Mouse (Mus musculus): ENCODE measurements around the gene Ephb6.
"Not testable (repeated sequence)": the region's sequence is repeated elsewhere in the genome, so short reads cannot be mapped to it uniquely, and the experiment has no call there.

Ephb6 gene

DNA sequence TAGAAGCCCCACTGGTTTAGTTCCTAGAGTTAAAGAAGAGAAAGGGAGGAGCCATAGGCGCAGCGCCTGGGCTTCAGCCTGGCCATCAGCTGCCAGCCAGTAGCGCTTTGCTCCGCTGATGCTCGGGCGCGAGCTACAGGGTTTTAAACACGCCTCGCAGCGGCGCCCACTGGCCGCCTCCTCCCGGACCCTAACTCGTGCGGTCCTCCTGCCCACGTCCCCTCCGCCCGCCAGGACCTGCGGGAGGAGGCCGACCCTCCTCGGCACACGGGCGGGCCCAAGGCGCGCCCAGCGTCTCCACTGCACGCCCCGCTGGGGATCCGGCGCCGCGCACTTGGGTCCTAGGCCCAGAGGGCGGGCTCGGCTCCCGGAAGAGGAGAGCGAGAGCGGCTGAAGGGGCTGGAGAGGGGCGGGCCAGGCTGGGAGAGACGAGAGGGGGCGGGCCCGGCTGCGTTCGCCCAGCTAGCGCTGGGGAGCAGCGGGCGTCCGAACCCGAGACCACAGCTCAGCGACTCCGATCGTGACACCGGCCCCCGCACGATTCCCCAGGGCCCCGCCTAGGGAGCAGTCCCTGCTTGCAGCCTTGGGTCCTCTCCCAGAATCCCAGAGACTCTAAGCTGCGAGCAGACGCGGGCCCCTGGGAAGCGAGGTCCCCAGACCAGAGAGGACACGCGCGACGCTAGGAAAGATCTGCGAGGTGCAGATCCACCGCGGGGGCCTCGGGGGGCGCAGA lies at the start of gene Ephb6:
Gene Ephb6, plus strand, starts transcription at position 422 of the 733 bp plus-strand sequence.
- DNase-seq = peak; percentile 57

DNA sequence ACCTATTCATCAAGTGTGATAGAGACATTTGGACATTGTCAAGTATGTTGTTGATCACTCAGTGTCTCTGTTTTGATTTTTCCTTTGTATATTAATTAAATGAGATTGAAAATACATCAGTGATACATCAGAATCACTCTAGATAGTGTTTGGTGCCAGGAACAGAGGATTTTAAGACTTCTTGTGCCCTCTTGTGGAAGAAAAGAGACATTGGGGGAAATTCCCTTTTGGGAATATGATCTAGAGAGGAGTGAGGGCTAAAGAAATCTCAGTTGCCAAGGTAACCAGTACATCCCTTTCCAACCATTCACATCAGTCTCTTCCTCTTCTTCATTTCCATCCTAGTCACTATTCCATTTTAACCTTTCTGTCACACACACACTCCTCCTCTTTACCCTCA lies 48.9 kb upstream of the Ephb6 start:
- DNase-seq = no peak

DNA sequence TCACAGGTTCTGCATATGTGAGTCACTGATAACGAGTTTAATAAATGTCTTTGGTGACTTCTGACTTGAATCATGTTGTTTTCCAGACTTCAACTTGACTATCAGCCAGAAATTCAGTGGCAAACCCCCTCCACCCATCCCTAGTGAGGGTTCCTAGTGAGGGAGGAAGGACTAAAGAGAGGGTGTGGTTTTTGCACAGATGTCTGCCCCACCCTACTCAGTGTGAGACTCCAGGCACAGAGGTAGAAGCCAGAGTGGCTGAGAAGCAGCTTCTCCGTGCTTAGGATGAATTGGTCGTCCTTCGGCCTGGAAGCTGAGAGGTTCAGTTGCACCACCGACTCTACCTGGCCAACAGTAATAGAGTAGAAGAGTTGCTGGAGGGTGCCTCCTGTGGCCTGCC lies 47.8 kb upstream of the Ephb6 start:
- DNase-seq = no peak

DNA sequence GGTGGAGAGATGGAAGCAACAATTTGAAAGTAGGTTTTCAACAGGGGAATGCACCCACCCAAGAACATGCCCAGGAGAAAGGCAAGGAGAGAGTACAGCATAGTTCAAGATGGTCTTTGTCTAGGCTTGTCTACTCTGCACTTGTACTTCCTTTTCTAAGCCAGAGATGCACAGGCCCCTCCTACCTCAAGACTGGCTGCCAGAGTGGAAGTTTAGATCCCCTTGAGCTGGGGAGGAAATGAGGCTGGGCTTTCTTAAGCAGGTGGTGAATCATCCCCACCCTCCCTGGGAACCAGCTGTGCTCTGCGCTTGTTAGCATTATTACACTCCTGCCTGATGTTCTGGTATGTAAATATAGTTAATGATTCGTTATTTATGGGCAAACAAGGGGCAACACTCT lies 47.0 kb upstream of the Ephb6 start:
- no peak for DNase-seq

DNA sequence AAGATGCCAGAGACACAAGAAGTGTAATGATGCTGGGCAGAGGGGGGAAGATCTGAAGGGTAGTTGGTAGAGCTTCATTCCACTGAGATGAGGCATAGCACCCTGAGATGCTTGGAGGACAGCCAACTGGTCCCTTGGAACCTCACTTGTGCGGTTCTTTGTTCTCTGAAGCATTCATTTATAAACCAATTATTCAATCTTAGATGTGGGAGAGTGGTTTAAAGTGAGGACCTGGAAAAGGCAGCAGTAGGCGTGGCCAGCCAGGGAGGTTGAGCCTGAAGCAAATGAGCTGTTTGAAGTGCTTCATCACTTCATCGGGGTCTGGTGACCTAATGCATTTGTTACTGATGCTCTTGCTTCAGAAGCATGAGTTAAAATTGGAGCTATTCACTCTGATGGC lies 46.0 kb upstream of the Ephb6 start:
- no peak for DNase-seq

DNA sequence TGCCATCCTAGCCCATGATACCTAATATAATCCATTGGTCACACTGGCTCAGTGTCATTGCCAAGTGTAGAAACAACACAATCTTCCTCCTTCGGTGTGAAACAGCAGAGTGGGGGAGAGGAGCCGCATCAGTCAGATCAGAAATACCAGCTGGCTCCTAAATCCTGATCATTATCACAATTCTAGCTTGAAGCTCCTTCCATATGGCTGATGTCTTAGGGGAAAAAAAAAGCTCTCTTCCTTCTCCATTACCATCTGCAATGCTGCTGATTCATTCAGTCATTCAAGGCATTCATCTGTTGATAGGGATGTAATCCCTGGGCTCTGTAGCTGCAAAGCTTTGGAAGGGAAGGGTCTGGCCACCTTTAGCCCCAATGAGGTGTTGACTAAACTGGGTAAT lies 45.0 kb upstream of the Ephb6 start:
- DNase-seq = no peak

DNA sequence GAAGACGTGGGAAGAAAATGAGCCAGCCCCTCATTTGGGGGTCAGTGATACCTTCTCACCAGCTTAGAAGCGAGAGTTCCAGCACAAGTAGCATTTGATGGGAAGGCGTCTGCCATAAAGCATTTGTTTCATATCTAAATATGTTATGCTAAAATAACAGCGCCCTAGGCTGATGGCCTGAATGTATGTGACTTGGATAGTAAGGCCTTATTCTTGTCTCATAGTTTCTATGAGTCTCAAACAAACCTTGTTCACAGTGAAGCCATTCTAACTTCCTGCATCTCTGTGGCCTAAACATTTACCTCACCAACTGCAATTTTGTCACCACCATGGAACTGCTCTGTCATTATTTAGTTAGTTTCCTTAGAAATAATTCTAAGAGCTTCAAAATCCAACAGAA lies 42.7 kb upstream of the Ephb6 start:
- no peak for DNase-seq

DNA sequence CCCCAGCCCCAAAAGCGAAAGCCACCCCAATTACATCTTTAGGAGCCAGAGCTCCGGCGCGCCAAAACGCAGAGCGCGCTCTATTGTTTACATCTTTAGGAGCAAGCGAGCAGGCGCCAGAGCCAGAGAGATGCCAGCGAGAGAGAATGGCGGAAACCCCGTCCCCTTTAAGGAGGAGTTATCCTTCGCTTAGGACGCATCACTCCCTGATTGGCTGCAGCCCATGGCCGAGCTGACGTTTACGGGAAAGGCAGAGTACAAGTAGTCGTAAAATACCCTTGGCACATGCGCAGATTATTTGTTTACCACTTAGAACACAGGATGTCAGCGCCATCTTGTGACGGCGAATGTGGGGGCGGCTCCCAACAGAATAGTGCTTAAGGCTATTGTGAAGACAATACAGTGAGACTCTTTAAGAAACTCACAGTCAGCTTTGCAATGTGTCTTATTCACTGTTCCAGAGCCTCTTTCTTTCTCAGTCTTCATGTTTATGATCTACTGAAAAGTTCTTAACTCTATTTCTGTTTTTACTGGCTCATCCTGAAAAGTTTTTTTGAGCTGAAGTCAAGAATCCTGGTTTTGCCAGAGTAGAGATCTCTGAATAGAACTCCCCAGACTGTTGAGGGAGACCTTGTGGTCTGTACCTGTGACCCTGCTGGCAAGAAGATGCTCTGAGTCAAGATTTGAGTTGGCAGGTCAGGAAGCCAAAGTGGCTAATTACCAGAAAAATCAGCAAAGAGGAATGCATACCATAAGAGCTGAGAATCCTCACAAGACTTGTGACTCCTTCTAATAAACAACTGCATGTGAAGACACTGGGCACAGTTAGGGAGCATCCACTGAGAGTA lies 42.0 kb upstream of the Ephb6 start:
- DNase-seq = not testable (repeated sequence)

DNA sequence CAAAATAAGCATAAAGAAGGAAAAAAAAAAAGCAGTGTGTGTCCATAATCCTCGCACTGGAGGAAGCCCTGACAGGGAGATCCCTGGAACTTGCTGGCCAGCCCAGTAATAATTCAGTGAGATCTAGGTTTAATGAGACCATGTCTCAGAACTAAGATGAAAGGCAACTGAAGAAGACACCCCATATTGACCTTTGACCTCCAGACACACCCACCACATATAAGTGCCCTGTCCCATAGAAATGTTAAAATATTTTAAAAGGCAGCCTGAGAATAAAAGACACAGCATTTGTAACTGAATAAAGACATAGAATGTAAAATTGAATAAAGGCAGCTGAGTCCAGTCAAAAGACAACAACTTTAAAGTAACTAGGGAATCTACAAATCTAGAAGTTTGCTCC lies 40.0 kb upstream of the Ephb6 start:
- DNase-seq = no peak

DNA sequence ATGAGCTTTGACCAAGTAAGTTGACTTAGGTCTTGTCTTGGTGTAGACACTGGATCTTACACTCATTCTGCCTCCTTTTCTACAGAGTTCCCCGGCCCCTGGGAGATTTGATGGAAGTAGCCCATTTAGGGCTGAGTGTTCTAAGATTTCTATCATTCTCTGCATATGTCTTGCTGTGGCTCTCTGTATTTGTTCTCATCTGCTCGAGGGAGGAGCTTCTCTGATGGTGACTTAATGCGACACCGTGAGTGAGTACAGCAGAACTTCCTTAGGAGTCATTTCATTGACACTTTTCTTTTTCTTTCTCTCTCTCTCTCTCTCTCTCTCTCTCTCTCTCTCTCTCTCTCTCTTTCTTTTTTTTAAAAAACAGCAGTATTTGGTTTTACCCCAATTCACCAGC lies 38.3 kb upstream of the Ephb6 start:
- no peak for DNase-seq

DNA sequence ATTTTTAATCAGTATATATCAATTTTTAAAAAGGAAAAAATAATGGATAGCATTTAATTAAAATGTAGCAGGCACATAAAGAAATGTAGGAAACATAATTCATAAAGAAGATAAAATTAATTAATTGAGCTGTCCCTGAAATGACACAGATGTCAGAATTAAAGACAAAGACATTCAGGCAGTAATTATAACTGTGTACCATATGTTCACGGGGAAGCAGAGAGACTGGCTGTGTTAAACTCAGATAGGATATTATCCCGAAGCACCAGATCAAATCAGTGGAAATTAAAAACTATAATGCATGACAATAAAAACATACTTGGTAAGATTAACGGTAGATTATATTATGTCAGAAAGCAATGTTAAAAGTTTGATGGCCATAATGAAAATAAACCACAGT lies 36.2 kb upstream of the Ephb6 start:
- DNase-seq = no peak

DNA sequence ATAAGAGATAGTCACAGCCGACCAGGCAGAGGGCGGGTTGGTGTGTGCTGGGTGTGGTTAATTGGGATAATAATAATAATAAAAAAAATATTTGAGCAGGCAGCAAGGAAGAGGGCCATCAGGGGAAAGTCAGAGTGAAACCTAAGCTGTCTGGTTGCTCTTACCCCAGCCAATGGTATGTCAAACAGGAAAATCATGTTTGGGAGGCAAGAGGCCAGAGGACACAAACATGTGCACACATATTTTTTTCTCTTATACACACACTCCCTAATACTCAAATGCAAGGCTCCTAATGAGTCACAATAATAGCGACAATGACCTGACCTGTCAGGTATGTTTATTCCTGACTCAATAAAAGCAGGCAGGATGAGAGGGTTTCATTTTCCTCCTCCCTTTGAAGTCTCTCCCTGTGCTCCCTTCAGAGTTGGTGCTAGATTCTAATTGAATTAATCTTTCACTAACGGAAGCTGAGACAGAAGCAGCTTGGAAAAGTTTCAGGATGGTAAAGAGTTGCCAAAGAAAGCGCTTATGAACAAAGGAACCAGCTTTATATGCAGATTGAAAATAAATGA lies 28.7 kb upstream of the Ephb6 start:
- no peak for DNase-seq

DNA sequence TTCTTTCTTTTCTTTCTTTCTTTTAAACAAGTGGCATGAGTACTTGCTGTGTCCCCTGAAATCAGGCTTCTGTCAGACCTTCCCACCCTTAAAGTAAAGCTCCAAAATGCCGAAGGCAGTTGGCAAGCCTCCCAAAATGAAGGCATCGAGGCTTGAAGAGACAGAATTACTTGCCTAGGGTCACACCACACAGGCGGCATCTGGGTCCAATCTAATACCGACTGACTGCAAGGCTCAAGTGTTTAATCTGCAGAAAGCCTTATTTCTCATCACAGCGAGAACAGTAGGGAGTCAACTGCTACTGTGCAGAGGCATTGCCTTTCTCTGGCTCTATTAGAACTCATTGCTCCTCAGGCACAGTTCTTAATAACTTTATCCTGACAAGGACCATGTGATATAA lies 28.0 kb upstream of the Ephb6 start:
- DNase-seq = no peak

DNA sequence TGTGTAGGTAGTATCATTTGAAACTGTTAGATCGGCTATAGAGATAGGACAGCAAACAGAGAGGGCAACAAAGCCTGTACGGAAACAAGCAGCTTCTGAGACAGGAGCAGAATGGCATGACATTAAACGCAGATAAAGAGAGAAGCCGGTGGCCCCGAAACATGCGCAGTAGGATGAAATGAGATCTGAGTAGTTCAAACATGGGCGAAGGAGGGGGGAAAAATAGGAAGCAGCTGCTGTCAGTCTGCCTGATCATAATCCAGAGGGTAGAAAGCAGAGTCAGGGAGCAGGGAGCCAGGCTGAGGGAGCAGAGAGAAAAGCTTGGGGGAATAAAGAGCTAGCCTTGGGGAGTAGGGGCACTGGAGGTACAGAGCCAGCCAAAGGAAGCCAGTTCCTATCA lies 24.0 kb upstream of the Ephb6 start:
- DNase-seq = no peak

DNA sequence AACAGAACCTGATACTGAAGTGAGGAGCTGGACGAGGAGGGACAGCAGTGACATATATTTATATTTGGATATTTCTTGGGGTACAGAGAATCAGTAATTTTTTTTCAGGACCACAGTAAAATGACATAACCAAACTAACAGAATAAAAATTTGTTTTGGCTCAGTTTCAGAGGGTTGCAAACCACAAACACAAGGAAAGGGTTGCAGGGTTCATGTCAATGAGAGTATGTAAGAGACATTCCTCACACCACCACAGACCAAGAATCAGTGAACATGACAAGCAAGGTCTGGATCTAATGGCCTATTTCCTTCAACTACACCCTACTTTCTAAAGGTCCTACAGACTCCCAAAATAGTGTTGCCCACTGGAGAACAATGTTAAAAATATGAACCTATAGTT lies 23.1 kb upstream of the Ephb6 start:
- no peak for DNase-seq

DNA sequence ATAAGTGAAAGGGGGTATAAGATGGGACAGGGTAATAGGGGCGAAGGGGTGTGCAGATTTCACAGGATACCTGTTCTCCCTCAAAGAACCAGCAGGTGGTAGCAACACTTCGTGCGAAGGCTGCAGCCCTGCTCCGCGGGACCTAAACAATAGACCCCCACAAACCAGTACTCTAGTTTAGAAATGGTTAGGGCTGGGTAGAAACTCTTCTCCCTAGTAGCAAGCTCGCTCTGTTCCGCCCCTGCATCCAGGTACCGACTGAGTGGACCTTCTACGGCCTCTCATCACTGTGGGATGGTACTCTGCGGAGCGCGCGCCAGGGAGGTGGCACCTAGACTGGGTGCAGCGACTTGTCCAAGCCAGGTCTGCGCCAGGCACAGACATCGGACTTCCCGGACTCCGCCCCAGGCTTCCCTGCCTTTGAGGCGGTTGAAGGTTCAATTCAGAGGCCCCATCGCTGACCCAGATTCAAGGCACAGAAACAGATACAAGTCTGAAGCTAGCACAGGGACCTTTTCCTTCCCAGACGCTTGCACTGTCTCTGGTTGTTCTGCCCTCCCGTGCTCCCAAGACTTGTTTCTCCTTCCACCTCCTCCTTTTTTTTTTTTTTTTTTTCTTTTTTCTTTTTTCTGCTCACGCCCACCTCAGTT lies 756 bp upstream of the Ephb6 start:
- DNase-seq = peak; percentile 38

DNA sequence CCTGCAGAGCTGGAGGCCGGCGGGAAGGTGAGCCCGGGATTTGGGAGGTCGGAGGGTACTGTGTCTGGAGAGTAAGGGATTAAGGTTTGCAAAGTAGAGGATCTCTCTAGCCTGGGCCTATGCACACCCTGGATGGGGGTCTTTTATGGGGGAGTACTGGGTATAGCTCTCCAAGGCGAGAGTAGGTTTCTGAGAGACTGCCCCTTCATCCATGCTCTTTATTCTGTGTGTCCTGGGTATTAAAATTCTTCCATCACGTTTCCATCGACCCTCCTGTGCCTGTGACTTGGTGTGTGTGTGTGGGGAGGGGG lies 467 bp downstream of the Ephb6 start:
- DNase-seq = no peak

DNA sequence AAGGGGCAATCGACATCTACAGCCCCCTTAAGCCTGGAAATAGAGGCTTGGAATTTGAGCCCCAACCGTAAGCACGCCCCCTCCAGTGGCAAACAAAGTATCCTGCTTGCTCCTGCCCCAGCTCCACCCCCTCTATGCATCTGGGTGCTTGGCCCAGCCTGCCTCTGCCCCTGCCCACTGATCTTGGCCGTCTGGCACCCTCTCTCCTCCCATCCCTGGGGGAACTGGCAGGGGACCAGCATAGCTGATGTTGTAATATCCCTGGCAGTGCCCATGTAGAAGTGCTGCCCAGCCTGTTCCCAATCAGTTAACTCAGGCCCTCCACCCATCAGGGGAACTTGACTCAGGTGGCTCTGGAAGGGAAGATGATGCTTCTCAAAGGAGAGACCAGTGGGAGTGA lies 932 bp downstream of the Ephb6 start:
- no peak for DNase-seq

DNA sequence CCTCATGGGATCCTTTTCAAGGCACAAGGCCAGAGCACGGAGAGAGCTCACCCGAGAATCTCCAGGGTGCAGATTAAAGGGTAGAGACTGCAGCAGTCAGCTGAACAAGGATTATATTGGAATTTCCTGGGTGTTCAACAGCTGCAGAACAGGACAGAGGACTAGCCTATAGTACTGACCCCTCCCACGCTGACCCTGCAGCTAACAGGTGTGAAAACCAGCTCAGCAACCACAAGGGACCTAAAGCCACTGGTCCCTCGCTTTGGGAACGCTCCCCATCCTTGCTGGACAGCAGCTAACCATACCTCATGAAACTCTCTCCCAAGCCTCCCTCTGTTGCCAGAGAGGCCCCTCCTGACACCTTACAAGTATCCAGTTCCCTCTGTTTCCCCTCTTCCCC lies 2.4 kb downstream of the Ephb6 start:
- DNase-seq = no peak

DNA sequence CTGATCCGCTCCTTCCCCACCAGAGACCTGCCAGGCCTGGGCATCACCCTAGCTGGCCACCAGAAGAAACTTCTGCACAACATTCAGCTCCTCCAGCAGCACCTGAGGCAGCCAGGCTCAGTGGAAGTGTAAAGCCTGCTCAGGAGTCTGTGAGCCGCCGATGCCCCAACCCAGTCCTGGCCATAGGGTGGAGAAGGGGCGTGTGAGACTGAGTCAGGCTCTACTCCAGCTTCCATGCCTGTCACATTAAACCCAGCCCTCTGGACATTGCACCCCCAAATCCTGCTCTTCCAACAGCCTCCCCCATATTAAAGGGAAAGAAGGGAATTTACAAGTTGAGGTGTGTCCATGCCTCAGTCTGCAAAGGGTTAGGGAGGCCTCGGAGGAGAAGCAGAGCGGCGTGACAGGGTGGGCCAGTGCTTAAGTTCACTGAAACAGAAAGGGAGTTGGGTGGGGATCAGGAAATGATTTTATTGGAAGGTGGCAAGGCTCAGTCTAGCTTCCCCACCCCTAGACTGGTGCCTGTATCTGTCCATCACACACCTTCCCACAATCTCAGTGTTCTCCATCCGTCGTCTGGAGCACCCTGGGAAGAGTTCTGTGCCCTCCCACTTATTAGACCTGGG lies 15.0 kb downstream of the Ephb6 start:
- no peak for DNase-seq

DNA sequence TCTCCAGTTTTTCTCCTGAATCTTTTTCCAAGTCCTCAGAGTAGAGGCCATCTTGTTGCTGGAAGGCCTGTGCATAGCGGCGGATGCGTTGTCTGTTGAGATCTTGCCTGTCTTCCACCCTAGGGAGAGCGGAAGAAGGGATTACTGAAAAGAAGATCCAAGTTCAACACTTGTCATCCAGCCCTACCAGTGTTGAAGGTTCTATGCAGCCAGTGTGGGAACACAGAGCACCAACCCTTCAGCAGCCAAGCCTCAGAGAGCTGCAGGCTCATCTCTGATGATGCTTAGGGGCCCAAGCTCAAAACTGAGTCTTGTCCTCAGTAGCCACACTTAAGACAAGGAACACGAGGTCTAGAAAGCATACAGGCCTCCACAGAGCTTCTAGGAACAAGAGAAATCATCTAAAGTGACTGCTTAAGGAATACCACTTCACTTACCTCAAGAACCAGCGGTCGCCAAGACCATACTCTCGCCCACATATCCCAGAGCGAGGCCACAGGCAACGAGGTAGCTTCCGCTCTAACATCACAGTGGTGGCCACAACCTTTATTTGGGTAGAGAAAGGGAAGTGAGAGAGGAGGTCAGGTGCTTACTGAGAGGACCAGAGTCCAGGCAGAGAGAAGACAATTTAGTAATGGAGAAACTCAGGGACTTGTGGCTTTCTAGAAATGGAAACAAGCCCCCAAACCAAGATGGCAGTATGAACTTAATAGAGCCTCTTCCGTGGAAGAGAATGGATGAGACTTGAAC lies 16.1 kb downstream of the Ephb6 start:
- no peak for DNase-seq

DNA sequence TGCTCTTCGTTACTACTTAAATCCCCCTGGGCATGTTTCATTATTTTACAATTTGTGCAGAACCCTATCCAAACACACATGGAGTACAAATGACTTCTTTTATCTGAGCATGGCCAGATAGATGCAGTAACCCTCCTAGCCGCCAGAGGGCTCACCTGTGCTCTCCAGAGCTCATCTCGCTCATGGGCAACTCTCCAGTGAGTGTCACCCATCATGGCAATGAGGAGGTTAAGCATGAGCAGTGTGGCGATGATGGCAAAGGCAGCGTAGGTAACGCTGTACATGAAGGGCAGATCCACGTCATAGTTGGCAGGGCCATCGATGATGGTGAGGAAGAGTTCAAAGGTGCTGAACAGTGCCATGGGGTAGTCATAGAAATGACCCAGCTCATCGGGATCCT lies 17.4 kb downstream of the Ephb6 start:
- DNase-seq = peak; percentile 21

DNA sequence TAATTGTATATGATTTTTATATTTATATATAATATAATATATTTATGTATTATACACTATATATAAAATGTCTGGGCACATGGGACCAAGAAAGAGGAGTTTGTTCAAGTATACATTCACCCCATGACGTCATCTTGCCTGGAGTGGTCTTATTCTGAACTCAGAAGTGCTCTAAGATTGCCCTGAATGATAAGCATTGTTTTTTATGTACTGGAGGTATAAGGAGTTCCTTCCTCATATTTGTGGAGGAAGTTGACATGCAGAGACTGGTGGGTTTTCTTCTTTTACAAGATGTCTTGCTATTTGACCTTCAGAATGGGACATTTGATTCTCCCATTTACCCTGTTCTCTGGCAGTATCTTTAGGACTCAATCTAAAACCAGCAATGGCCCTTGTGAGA lies 22.9 kb downstream of the Ephb6 start:
- DNase-seq = no peak

Measured in kidney, adult 18-20 months (tissue).